Mouse (Mus musculus) CD4-positive, CD25-positive, alpha-beta regulatory T cell, adult 2 months (primary cell): Measurements from ENCODE around the gene Tbk1.

Source experiments
- DNase-seq: peaks from one replicate; pipeline ENCODE4 v3.0.0-alpha.2; 2012; ENCODE audit warnings: low read depth, low spot score

Gene Tbk1

GRCm38 (mm10) chr10:121498481-121498904 is 88.1 kb downstream of the Tbk1 start:
- no peak for DNase-seq

GRCm38 (mm10) chr10:121497968-121498367 is 88.6 kb downstream of the Tbk1 start:
- DNase-seq: no peak

- no peak for DNase-seq
Measured at GRCm38 (mm10) chr10:121496616-121497015, 90.0 kb downstream of the Tbk1 start.
